Mouse (Mus musculus) midbrain, embryonic 12.5 days (tissue): ENCODE results near the gene Chchd3. TPM values are rescaled to one million over a fixed set of nuclear protein-coding genes. Genes with fewer than 3 reads are reported as not detected.

Experiments
- ATAC-seq: fragments of 200-750 bp; cut with Nextera tagmentation; 2 replicates; pipeline ENCODE4 v1.8.0; 2017; ENCODE audit warnings: low read depth, moderate TSS enrichment, moderate library complexity; ENCODE audit not compliant: low FRiP score
- H3K27ac ChIP-seq: fragments of 300-500 bp; sonication (generic); replicated peaks from 2 replicates; pipeline ENCODE4 v1.5.1; 2016; ENCODE audit warnings: mild to moderate bottlenecking
- H3K27me3 ChIP-seq: fragments of 300-500 bp; sonication (generic); 2 replicates; pipeline ENCODE4 v1.6.1; 2016; ENCODE audit warnings: mild to moderate bottlenecking
- H3K36me3 ChIP-seq: fragments of 300-500 bp; sonication (generic); 2 replicates; pipeline ENCODE4 v1.6.1; 2016
- H3K4me1 ChIP-seq: fragments of 300-500 bp; sonication (generic); 2 replicates; pipeline ENCODE4 v1.6.1; 2016
- H3K4me2 ChIP-seq: fragments of 300-500 bp; sonication (generic); replicated peaks from 2 replicates; pipeline ENCODE4 v1.6.1; 2016; ENCODE audit warnings: mild to moderate bottlenecking, moderate library complexity
- H3K4me3 ChIP-seq: fragments of 300-500 bp; sonication (generic); 2 replicates; pipeline ENCODE4 v1.5.1; 2016; ENCODE audit warnings: mild to moderate bottlenecking
- H3K9ac ChIP-seq: fragments of 300-500 bp; sonication (generic); replicated peaks from 2 replicates; pipeline ENCODE4 v1.6.1; 2016; ENCODE audit warnings: mild to moderate bottlenecking, moderate library complexity
- H3K9me3 ChIP-seq: fragments of 300-500 bp; sonication (generic); 2 replicates; pipeline ENCODE4 v1.6.1; 2016; ENCODE audit warnings: mild to moderate bottlenecking
- WGBS: fragments of 180-500 bp; shearing (Covaris S2); methylation state at CpG from one replicate; pipeline ENCODE4 v1.1.7; 2016; 5-methylcytosine and 5-hydroxymethylcytosine counted together
- polyA plus RNA-seq: library from polyadenylated mRNA; unstranded; fragments of >200 nt; fragmentation: Nextera tagmentation; extraction: Ambion mirVana; gene quantifications from 2 replicates; pipeline ENCODE4 v1.2.1, GENCODE M21; 2016

Gene Chchd3
- polyA plus RNA-seq = 118 and 120 TPM in 2 replicates

GRCm38 (mm10) chr6:33059735-33060576 is at the start of gene Chchd3:
Chchd3 (minus strand) TSS chr6:33060260.
- WGBS = under 1% methylated on average over 50 of the region's 50 CpGs
- Histone ChIP-seq H3K36me3 (0 out of 2 replicates have a peak, but pooled peaks cover under 1% of the 10 kb centered on the region), H3K9ac (peak within 1 kb of the TSS; percentile 84), H3K27me3 (no peaks in the 10 kb centered on the region), H3K4me1 (peaks cover 7% of the 10 kb centered on the region), H3K9me3 (no peaks in the 10 kb centered on the region), H3K4me3 (peak within 1 kb of the TSS; percentile 86), H3K27ac (0 out of 2 replicates have a peak within 1 kb of the TSS, but pooled peaks have one; percentile 12), H3K4me2 (peak within 1 kb of the TSS; percentile 81)
- ATAC-seq = peak; percentile 100

GRCm38 (mm10) chr6:33104661-33105060 is 44.6 kb upstream of the Chchd3 start:
- WGBS = 87% methylated on average over 6 of the region's 6 CpGs

GRCm38 (mm10) chr6:33098903-33099302 is 38.8 kb upstream of the Chchd3 start:
- ATAC-seq = no peak
- 83% methylated on average over 4 of the region's 4 CpGs for WGBS
- Histone ChIP-seq H3K4me1 (peaks cover 5% of the 10 kb centered on the region), H3K27me3 (no peaks in the 10 kb centered on the region), H3K36me3 (no peaks in the 10 kb centered on the region), H3K9ac (no peak overlapping the region), H3K4me2 (no peak overlapping the region), H3K27ac (no peak overlapping the region), H3K4me3 (no peak overlapping the region), H3K9me3 (no peaks in the 10 kb centered on the region)

More at GRCm38 (mm10) chr6:33104661-33105060, 44.6 kb upstream of the Chchd3 start:
- Histone ChIP-seq H3K4me3 (no peak overlapping the region), H3K4me2 (no peak overlapping the region), H3K27ac (no peak overlapping the region), H3K9ac (no peak overlapping the region), H3K4me1 (no peaks in the 10 kb centered on the region), H3K27me3 (no peaks in the 10 kb centered on the region), H3K36me3 (no peaks in the 10 kb centered on the region), H3K9me3 (no peaks in the 10 kb centered on the region)
- ATAC-seq = no peak

- H3K4me2 ChIP-seq = no peak overlapping the region
- H3K27me3 ChIP-seq = no peaks in the 10 kb centered on the region
- no peak overlapping the region for H3K4me3 ChIP-seq
- no peaks in the 10 kb centered on the region for H3K36me3 ChIP-seq
- no peak overlapping the region for H3K9ac ChIP-seq
- 45% methylated on average over 8 of the region's 8 CpGs for WGBS
- no peak overlapping the region; the same call in 1 of the 2 replicates for H3K27ac ChIP-seq
- H3K9me3 ChIP-seq = no peaks in the 10 kb centered on the region
- ATAC-seq = peak; percentile 76; the same call in 1 of the 2 replicates
- H3K4me1 ChIP-seq = peaks cover 5% of the 10 kb centered on the region
These were observed 34.7 kb upstream of the Chchd3 start for GRCm38 (mm10) chr6:33094671-33095233.

GRCm38 (mm10) chr6:33080186-33080585 is 20.1 kb upstream of the Chchd3 start:
- no peak for ATAC-seq
- Histone ChIP-seq H3K27ac (no peak overlapping the region), H3K4me1 (no peaks in the 10 kb centered on the region), H3K27me3 (no peaks in the 10 kb centered on the region), H3K9me3 (no peaks in the 10 kb centered on the region), H3K36me3 (no peaks in the 10 kb centered on the region), H3K4me3 (no peak overlapping the region), H3K9ac (no peak overlapping the region), H3K4me2 (no peak overlapping the region)
- 93% methylated on average over 1 of the region's 1 CpGs for WGBS

- no peak for ATAC-seq
- H3K27ac ChIP-seq = no peak overlapping the region
- no peaks in the 10 kb centered on the region for H3K9me3 ChIP-seq
- no peak overlapping the region for H3K4me3 ChIP-seq
- no peaks in the 10 kb centered on the region for H3K36me3 ChIP-seq
- H3K4me2 ChIP-seq = no peak overlapping the region
- H3K9ac ChIP-seq = no peak overlapping the region
- 89% methylated on average over 19 of the region's 19 CpGs for WGBS
- H3K27me3 ChIP-seq = no peaks in the 10 kb centered on the region
- H3K4me1 ChIP-seq = no peaks in the 10 kb centered on the region
These were observed 18.3 kb upstream of the Chchd3 start for GRCm38 (mm10) chr6:33078260-33078936.

GRCm38 (mm10) chr6:33066462-33066861 is 6.4 kb upstream of the Chchd3 start:
- Histone ChIP-seq H3K27ac (no peak overlapping the region), H3K9ac (no peak overlapping the region), H3K27me3 (no peaks in the 10 kb centered on the region), H3K4me3 (no peak overlapping the region), H3K4me1 (no peaks in the 10 kb centered on the region), H3K9me3 (no peaks in the 10 kb centered on the region), H3K36me3 (no peaks in the 10 kb centered on the region), H3K4me2 (no peak overlapping the region)
- 75% methylated on average over 4 of the region's 4 CpGs for WGBS
- ATAC-seq = no peak

- H3K9me3 ChIP-seq = no peaks in the 10 kb centered on the region
- no peaks in the 10 kb centered on the region for H3K27me3 ChIP-seq
- no peak overlapping the region for H3K27ac ChIP-seq
- peak overlapping the region; percentile 84 for H3K9ac ChIP-seq
- 40% methylated on average over 7 of the region's 7 CpGs for WGBS
- no peak for ATAC-seq
- peak overlapping the region; percentile 86 for H3K4me3 ChIP-seq
- H3K4me2 ChIP-seq = peak overlapping the region; percentile 81
- H3K4me1 ChIP-seq = peaks cover 7% of the 10 kb centered on the region
- peaks cover 7% of the 10 kb centered on the region for H3K36me3 ChIP-seq
These were observed 784 bp downstream of the Chchd3 start for GRCm38 (mm10) chr6:33059276-33059675.

- no peak overlapping the region for H3K9ac ChIP-seq
- H3K4me2 ChIP-seq = no peak overlapping the region
- H3K36me3 ChIP-seq = peaks cover 10% of the 10 kb centered on the region
- no peaks in the 10 kb centered on the region for H3K27me3 ChIP-seq
- H3K9me3 ChIP-seq = no peaks in the 10 kb centered on the region
- 85% methylated on average over 4 of the region's 4 CpGs for WGBS
- peaks cover 7% of the 10 kb centered on the region for H3K4me1 ChIP-seq
- no peak overlapping the region for H3K4me3 ChIP-seq
- H3K27ac ChIP-seq = no peak overlapping the region
- ATAC-seq = no peak
These were observed 3.7 kb downstream of the Chchd3 start for GRCm38 (mm10) chr6:33056392-33056791.

- Histone ChIP-seq H3K36me3 (peaks cover 10% of the 10 kb centered on the region), H3K27me3 (no peaks in the 10 kb centered on the region), H3K27ac (no peak overlapping the region), H3K4me1 (peaks cover 7% of the 10 kb centered on the region), H3K9ac (no peak overlapping the region), H3K4me3 (no peak overlapping the region), H3K9me3 (no peaks in the 10 kb centered on the region), H3K4me2 (no peak overlapping the region)
- ATAC-seq = no peak
- 91% methylated on average over 4 of the region's 4 CpGs for WGBS
These were observed 4.4 kb downstream of the Chchd3 start for GRCm38 (mm10) chr6:33055663-33056062.

- Histone ChIP-seq H3K4me1 (peaks cover 7% of the 10 kb centered on the region), H3K9ac (no peak overlapping the region), H3K4me2 (no peak overlapping the region), H3K27ac (no peak overlapping the region), H3K9me3 (no peaks in the 10 kb centered on the region), H3K4me3 (no peak overlapping the region), H3K27me3 (no peaks in the 10 kb centered on the region), H3K36me3 (peaks cover 10% of the 10 kb centered on the region)
- WGBS = 96% methylated on average over 4 of the region's 4 CpGs
- no peak for ATAC-seq
These were observed 5.1 kb downstream of the Chchd3 start for GRCm38 (mm10) chr6:33054946-33055345.

GRCm38 (mm10) chr6:33051642-33052041 is 8.4 kb downstream of the Chchd3 start:
- Histone ChIP-seq H3K36me3 (peaks cover 20% of the 10 kb centered on the region), H3K4me2 (no peak overlapping the region), H3K27me3 (no peaks in the 10 kb centered on the region), H3K27ac (no peak overlapping the region), H3K9ac (no peak overlapping the region), H3K9me3 (no peaks in the 10 kb centered on the region), H3K4me3 (no peak overlapping the region), H3K4me1 (no peaks in the 10 kb centered on the region)
- no peak for ATAC-seq
- WGBS = 83% methylated on average over 2 of the region's 2 CpGs
